Comparison of ENCODE assay signal across 8 mouse cellular contexts in genomic region chr2:10048461-10048860, GRCm38 (mm10). TPM values are rescaled to one million over a fixed set of nuclear protein-coding genes. Genes with fewer than 3 reads are reported as not detected.
DNase-seq lines count a peak whose midpoint lies in the region; ATAC-seq and TF ChIP-seq lines count a peak whose summit lies in the region.

Taf3 (minus strand) TSS chr2:10048596.

- WGBS in embryonic facial prominence, embryonic 13.5 days: under 1% methylated on average over 36 of the region's 36 CpGs
- WGBS in limb, embryonic 14.5 days: under 1% methylated on average over 34 of the region's 36 CpGs
- WGBS in midbrain, postnatal 0 days: under 1% methylated on average over 36 of the region's 36 CpGs

- H3K9me3 ChIP-seq in embryonic facial prominence, embryonic 13.5 days: no peaks in the 10 kb centered on the region
- H3K9me3 ChIP-seq in limb, embryonic 14.5 days (ENCODE audit: control insufficient read depth, low read length): no peaks in the 10 kb centered on the region
- no peaks in the 10 kb centered on the region for H3K9me3 ChIP-seq in midbrain, postnatal 0 days (ENCODE audit: low read length)

- H3K4me3 ChIP-seq in embryonic facial prominence, embryonic 13.5 days: peak within 1 kb of the TSS; percentile 72
- H3K4me3 ChIP-seq in limb, embryonic 14.5 days (replicated peaks; ENCODE audit: low read length): peak within 1 kb of the TSS; percentile 85
- H3K4me3 ChIP-seq in midbrain, postnatal 0 days (ENCODE audit: low read depth, low read length): peak within 1 kb of the TSS; percentile 67

- peak; percentile 45 for TF ChIP-seq CTCF in midbrain, postnatal 0 days (IDR thresholded peaks at IDR 0.05)

- H3K27ac ChIP-seq in embryonic facial prominence, embryonic 13.5 days: peak within 1 kb of the TSS; percentile 66
- H3K27ac ChIP-seq in limb, embryonic 14.5 days (replicated peaks; ENCODE audit: low read depth, low read length): peak within 1 kb of the TSS; percentile 69
- peak within 1 kb of the TSS; percentile 74 for H3K27ac ChIP-seq in midbrain, postnatal 0 days (ENCODE audit: low read depth, low read length)

- TF ChIP-seq POLR2A in limb, embryonic 14.5 days (IDR thresholded peaks at IDR 0.05; ENCODE audit: borderline replicate concordance, extremely low read depth, insufficient read depth, insufficient read length): 0 out of 2 replicates have a peak, but pooled peaks have one; percentile 49

- no peaks in the 10 kb centered on the region for H3K36me3 ChIP-seq in embryonic facial prominence, embryonic 13.5 days
- no peaks in the 10 kb centered on the region; the same call in 1 of the 2 replicates for H3K36me3 ChIP-seq in limb, embryonic 14.5 days (ENCODE audit: control insufficient read depth, insufficient read depth, low read length)
- H3K36me3 ChIP-seq in midbrain, postnatal 0 days (ENCODE audit: insufficient read depth, low read length): 0 out of 2 replicates have a peak, but pooled peaks cover 2% of the 10 kb centered on the region

- peaks cover 13% of the 10 kb centered on the region for H3K4me1 ChIP-seq in embryonic facial prominence, embryonic 13.5 days
- H3K4me1 ChIP-seq in limb, embryonic 14.5 days (ENCODE audit: control insufficient read depth, insufficient read depth, low read length): peaks cover 6% of the 10 kb centered on the region
- H3K4me1 ChIP-seq in midbrain, postnatal 0 days (ENCODE audit: insufficient read depth, low read length): no peaks in the 10 kb centered on the region; the same call in 1 of the 2 replicates

- no peaks in the 10 kb centered on the region for H3K27me3 ChIP-seq in embryonic facial prominence, embryonic 13.5 days
- H3K27me3 ChIP-seq in limb, embryonic 14.5 days (ENCODE audit: control insufficient read depth, insufficient read depth, low read length): no peaks in the 10 kb centered on the region
- H3K27me3 ChIP-seq in midbrain, postnatal 0 days (ENCODE audit: insufficient read depth, low read length): no peaks in the 10 kb centered on the region

- H3K9ac ChIP-seq in embryonic facial prominence, embryonic 13.5 days: peak within 1 kb of the TSS; percentile 88
- H3K9ac ChIP-seq in limb, embryonic 14.5 days (ENCODE audit: low read depth, low read length, severe bottlenecking): peak within 1 kb of the TSS; percentile 83
- peak within 1 kb of the TSS; percentile 71 for H3K9ac ChIP-seq in midbrain, postnatal 0 days (replicated peaks; ENCODE audit: low read length, poor library complexity, severe bottlenecking)

- ATAC-seq in embryonic facial prominence, embryonic 13.5 days (ENCODE audit: insufficient number of reproducible peaks, insufficient read depth, low FRiP score, low TSS enrichment, low read depth): peak; percentile 89
- ATAC-seq in limb, embryonic 14.5 days (ENCODE audit: low FRiP score, low read depth): peak; percentile 95
- peak; percentile 96 for ATAC-seq in midbrain, postnatal 0 days (ENCODE audit: low FRiP score)

- peak within 1 kb of the TSS; percentile 78 for H3K4me2 ChIP-seq in embryonic facial prominence, embryonic 13.5 days
- H3K4me2 ChIP-seq in limb, embryonic 14.5 days (replicated peaks; ENCODE audit: low read depth, low read length, severe bottlenecking): peak within 1 kb of the TSS; percentile 83
- peak within 1 kb of the TSS; percentile 91 for H3K4me2 ChIP-seq in midbrain, postnatal 0 days (ENCODE audit: low read depth, low read length, poor library complexity, severe bottlenecking)

- peak; percentile 82 for DNase-seq in 3134 (ENCODE audit: extremely low read depth, insufficient read length, low spot score)
- DNase-seq in adrenal gland, postnatal 36 days: peak; percentile 96 to 97
- peak; percentile 92 for DNase-seq in heart, adult 8-10 months (ENCODE audit: low spot score)
- peak; percentile 95 for DNase-seq in kidney, adult 9 months
- DNase-seq in limb, embryonic 14.5 days (ENCODE audit: low spot score): peak; percentile 94
- peak; percentile 96 for DNase-seq in midbrain, postnatal 0 days (ENCODE audit: low spot score)
- peak; percentile 85 to 90 for DNase-seq in spleen, postnatal 14 days (ENCODE audit: low spot score in 2 of 2)

RNA-seq across cellular contexts. Expression of gene Taf3, which starts in this region (rescaled TPM):
- 10 to 100 TPM; 11.8 to 12.1 TPM for total RNA-seq in adrenal gland, postnatal 36 days (2021)
- polyA plus RNA-seq in embryonic facial prominence, embryonic 13.5 days (2015; fragmentation: Nextera tagmentation; extraction: Ambion mirVana): 15.5 and 16.3 TPM in 2 replicates
- total RNA-seq in heart, adult 8-10 months (2022): 1 to 10 TPM; 7.7 to 8.8 (median 8.0) TPM
- polyA plus RNA-seq in limb, embryonic 14.5 days (2012; rRNA removed): 8.4 and 9.2 TPM in 2 replicates
- polyA plus RNA-seq in limb, embryonic 14.5 days (2014; fragmentation: Nextera tagmentation; extraction: Ambion mirVana): 12.4 and 14.5 TPM in 2 replicates
- 5.1 and 5.4 TPM in 2 replicates for total RNA-seq in midbrain, postnatal 0 days (2014; rRNA removed)
- 10.3 and 10.8 TPM in 2 replicates for polyA plus RNA-seq in midbrain, postnatal 0 days (2015; fragmentation: Nextera tagmentation; extraction: Ambion mirVana)

Comparison
In these comparisons a context has a peak if more than half of its experiments do, and no peak if none do; other contexts are left out.
1. Peak in every context shown above with its lines: DNase-seq, ATAC-seq, H3K4me3 ChIP-seq and H3K27ac ChIP-seq.